Mouse (Mus musculus) midbrain, embryonic 11.5 days (tissue): Measurements from ENCODE around the gene Stx1b. TPM values are rescaled to one million over a fixed set of nuclear protein-coding genes. Genes with fewer than 3 reads are reported as not detected.
"Not testable (repeated sequence)": the region's sequence is repeated elsewhere in the genome, so short reads cannot be mapped to it uniquely, and the experiment has no call there.

Source experiments
- ATAC-seq: fragments of 200-750 bp; cut with Nextera tagmentation; 2 replicates; pipeline ENCODE4 v1.8.0; 2017; ENCODE audit warnings: moderate TSS enrichment, moderate library complexity; ENCODE audit not compliant: low FRiP score
- DNase-seq: peaks from one replicate; pipeline ENCODE4 v3.0.0; 2015; ENCODE audit warnings: low spot score; ENCODE audit errors: missing footprints
- H3K27ac ChIP-seq: fragments of 300-500 bp; sonication (generic); 2 replicates; pipeline ENCODE4 v1.5.1; 2014; ENCODE audit warnings: low read depth, low read length
- H3K27me3 ChIP-seq: fragments of 300-500 bp; sonication (generic); 2 replicates; pipeline ENCODE4 v1.6.1; 2014; ENCODE audit warnings: mild to moderate bottlenecking, low read length, moderate library complexity, mixed read lengths; ENCODE audit not compliant: control insufficient read depth, insufficient read depth
- H3K36me3 ChIP-seq: fragments of 300-500 bp; sonication (generic); 2 replicates; pipeline ENCODE4 v1.6.1; 2014; ENCODE audit warnings: mild to moderate bottlenecking, low read length, moderate library complexity, mixed read lengths; ENCODE audit not compliant: control insufficient read depth, insufficient read depth
- H3K4me1 ChIP-seq: fragments of 300-500 bp; sonication (generic); 2 replicates; pipeline ENCODE4 v1.6.1; 2014; ENCODE audit warnings: low read length; ENCODE audit not compliant: control insufficient read depth, insufficient read depth
- H3K4me2 ChIP-seq: fragments of 300-500 bp; sonication (generic); 2 replicates; pipeline ENCODE4 v1.6.1; 2014; ENCODE audit warnings: mild to moderate bottlenecking, moderate library complexity
- H3K4me3 ChIP-seq: fragments of 300-500 bp; sonication (generic); 2 replicates; pipeline ENCODE4 v1.5.1; 2014; ENCODE audit warnings: low read depth, low read length
- H3K9ac ChIP-seq: fragments of 300-500 bp; sonication (generic); 2 replicates; pipeline ENCODE4 v1.6.1; 2014; ENCODE audit warnings: low read length
- H3K9me3 ChIP-seq: fragments of 300-500 bp; sonication (generic); 2 replicates; pipeline ENCODE4 v1.6.1; 2016; ENCODE audit warnings: low read length; ENCODE audit not compliant: control insufficient read depth
- WGBS: fragments of 180-500 bp; shearing (Covaris S2); extraction: QIAGEN DNeasy Blood & Tissue Kit; methylation state at CpG from one replicate; pipeline ENCODE4 v1.1.7; 2014; 5-methylcytosine and 5-hydroxymethylcytosine counted together
- polyA plus RNA-seq: library from polyadenylated mRNA; unstranded; fragments of >200 nt; fragmentation: Nextera tagmentation; extraction: Ambion mirVana; gene quantifications from 2 replicates; pipeline ENCODE4 v1.2.1, GENCODE M21; 2014

Stx1b gene
- polyA plus RNA-seq, 1 experiment from 2014 or later: 8.4 TPM

GRCm38 (mm10) chr7:127842001-127842718, 17.8 kb upstream of the Stx1b start:
- peak; percentile 61 for ATAC-seq
- Histone ChIP-seq H3K4me3 (peak overlapping the region; percentile 65), H3K27ac (no peak overlapping the region), H3K4me1 (peaks cover 6% of the 10 kb centered on the region), H3K9ac (peak overlapping the region; percentile 62), H3K9me3 (no peaks in the 10 kb centered on the region), H3K27me3 (no peaks in the 10 kb centered on the region), H3K36me3 (no peaks in the 10 kb centered on the region), H3K4me2 (peak overlapping the region; percentile 100)
- DNase-seq: peak; percentile 95
- WGBS: under 1% methylated on average over 40 of the region's 40 CpGs

GRCm38 (mm10) chr7:127841340-127842000, 17.1 kb upstream of the Stx1b start:
- Histone ChIP-seq H3K9me3 (no peaks in the 10 kb centered on the region), H3K4me1 (peaks cover 6% of the 10 kb centered on the region), H3K9ac (peak overlapping the region; percentile 62), H3K27me3 (no peaks in the 10 kb centered on the region), H3K36me3 (no peaks in the 10 kb centered on the region), H3K27ac (peak overlapping the region; percentile 83), H3K4me2 (peak overlapping the region; percentile 100), H3K4me3 (peak overlapping the region; percentile 65)
- WGBS: under 1% methylated on average over 45 of the region's 46 CpGs
- DNase-seq (peak; percentile 98), ATAC-seq (peak; percentile 93)

- Histone ChIP-seq H3K9ac (peak overlapping the region; percentile 62), H3K4me2 (peak overlapping the region; percentile 100), H3K27ac (peak overlapping the region; percentile 83), H3K4me1 (peaks cover 6% of the 10 kb centered on the region), H3K27me3 (no peaks in the 10 kb centered on the region), H3K9me3 (no peaks in the 10 kb centered on the region), H3K36me3 (no peaks in the 10 kb centered on the region), H3K4me3 (peak overlapping the region; percentile 65)
- DNase-seq: no peak
- peak; percentile 55 for ATAC-seq
- 7% methylated on average over 15 of the region's 15 CpGs for whole genome bisulfite sequencing
These were observed 16.5 kb upstream of the Stx1b start for GRCm38 (mm10) chr7:127840886-127841285.

- H3K4me2 ChIP-seq, H3K4me3 ChIP-seq, H3K9me3 ChIP-seq, DNase-seq, H3K36me3 ChIP-seq, H3K27ac ChIP-seq, H3K4me1 ChIP-seq, H3K27me3 ChIP-seq, ATAC-seq, H3K9ac ChIP-seq: not testable (repeated sequence)
- WGBS: 83% methylated on average over 2 of the region's 2 CpGs
These were observed 15.7 kb upstream of the Stx1b start for GRCm38 (mm10) chr7:127840031-127840430.

GRCm38 (mm10) chr7:127837878-127838277, 13.5 kb upstream of the Stx1b start:
- not testable (repeated sequence) for H3K36me3 ChIP-seq, H3K27me3 ChIP-seq, H3K4me3 ChIP-seq, H3K9ac ChIP-seq, H3K27ac ChIP-seq, ATAC-seq, H3K4me1 ChIP-seq, H3K9me3 ChIP-seq, H3K4me2 ChIP-seq
- DNase-seq: peak; percentile 23
- WGBS: 69% methylated on average over 4 of the region's 4 CpGs

GRCm38 (mm10) chr7:127837473-127837872, 13.1 kb upstream of the Stx1b start:
- no peak for ATAC-seq
- no peak for DNase-seq
- Histone ChIP-seq H3K36me3 (no peaks in the 10 kb centered on the region), H3K27me3 (no peaks in the 10 kb centered on the region), H3K4me1 (peaks cover 6% of the 10 kb centered on the region), H3K27ac (no peak overlapping the region), H3K4me3 (no peak overlapping the region), H3K4me2 (no peak overlapping the region), H3K9ac (no peak overlapping the region), H3K9me3 (no peaks in the 10 kb centered on the region)
- 91% methylated on average over 5 of the region's 5 CpGs for WGBS

- 86% methylated on average over 2 of the region's 2 CpGs for WGBS
- Histone ChIP-seq H3K9me3 (no peaks in the 10 kb centered on the region), H3K27ac (no peak overlapping the region), H3K4me1 (no peaks in the 10 kb centered on the region), H3K4me2 (no peak overlapping the region), H3K9ac (no peak overlapping the region), H3K4me3 (no peak overlapping the region), H3K36me3 (no peaks in the 10 kb centered on the region), H3K27me3 (no peaks in the 10 kb centered on the region)
- DNase-seq (peak; percentile 59), ATAC-seq (no peak)
These were observed 11.2 kb upstream of the Stx1b start for GRCm38 (mm10) chr7:127835550-127835949.

GRCm38 (mm10) chr7:127823236-127824171, 845 bp downstream of the Stx1b start:
- Histone ChIP-seq H3K9me3 (no peaks in the 10 kb centered on the region), H3K9ac (peak overlapping the region; percentile 78), H3K4me2 (peak overlapping the region; percentile 61), H3K4me1 (peaks cover 11% of the 10 kb centered on the region), H3K27ac (no peak overlapping the region), H3K27me3 (no peaks in the 10 kb centered on the region), H3K36me3 (no peaks in the 10 kb centered on the region), H3K4me3 (peak overlapping the region; percentile 53)
- ATAC-seq (no peak; the same call in 1 of the 2 replicates), DNase-seq (peak; percentile 62)
- 60% methylated on average over 11 of the region's 11 CpGs for WGBS
